Mouse (Mus musculus) forebrain, embryonic 16.5 days (tissue): ENCODE results near the gene Wasf3. TPM values are rescaled to one million over a fixed set of nuclear protein-coding genes. Genes with fewer than 3 reads are reported as not detected.
"Not testable (repeated sequence)": the region's sequence is repeated elsewhere in the genome, so short reads cannot be mapped to it uniquely, and the experiment has no call there.

Source experiments
- ATAC-seq: fragments of 200-750 bp; cut with Nextera tagmentation; 2 replicates; pipeline ENCODE4 v1.8.0; 2017; ENCODE audit warnings: mild to moderate bottlenecking, moderate library complexity
- H3K27ac ChIP-seq: fragments of 300-500 bp; sonication (generic); 2 replicates; pipeline ENCODE4 v1.5.1; 2014; ENCODE audit warnings: low read length, control low read depth
- H3K27me3 ChIP-seq: fragments of 300-500 bp; sonication (generic); replicated peaks from 2 replicates; pipeline ENCODE4 v1.6.1; 2014; ENCODE audit warnings: low read length; ENCODE audit not compliant: control insufficient read depth, insufficient read depth
- H3K36me3 ChIP-seq: fragments of 300-500 bp; sonication (generic); 2 replicates; pipeline ENCODE4 v1.6.1; 2014; ENCODE audit not compliant: control insufficient read depth, insufficient read depth
- H3K4me1 ChIP-seq: fragments of 300-500 bp; sonication (generic); replicated peaks from 2 replicates; pipeline ENCODE4 v1.6.1; 2014; ENCODE audit warnings: low read length; ENCODE audit not compliant: control insufficient read depth, insufficient read depth
- H3K4me2 ChIP-seq: fragments of 300-500 bp; sonication (generic); 2 replicates; pipeline ENCODE4 v1.6.1; 2014; ENCODE audit warnings: mild to moderate bottlenecking, low read length, control low read depth
- H3K4me3 ChIP-seq: fragments of 300-500 bp; sonication (generic); replicated peaks from 2 replicates; pipeline ENCODE4 v1.5.1; 2014; ENCODE audit warnings: mild to moderate bottlenecking, low read length, control low read depth
- H3K9ac ChIP-seq: fragments of 300-500 bp; sonication (generic); replicated peaks from 2 replicates; pipeline ENCODE4 v1.6.1; 2014; ENCODE audit warnings: low read depth, low read length, control low read depth
- H3K9me3 ChIP-seq: fragments of 300-500 bp; sonication (generic); 2 replicates; pipeline ENCODE4 v1.6.1; 2016; ENCODE audit warnings: low read length; ENCODE audit not compliant: control insufficient read depth
- WGBS: fragments of 180-500 bp; shearing (Covaris S2); extraction: QIAGEN DNeasy Blood & Tissue Kit; methylation state at CpG from one replicate; pipeline ENCODE4 v1.1.7; 2014; 5-methylcytosine and 5-hydroxymethylcytosine counted together
- polyA plus RNA-seq: library from polyadenylated mRNA; unstranded; fragments of >200 nt; fragmentation: Nextera tagmentation; extraction: Ambion mirVana; gene quantifications from 2 replicates; pipeline ENCODE4 v1.2.1, GENCODE M21; 2015

Wasf3 gene
- polyA plus RNA-seq, 1 experiment from 2014 or later, result 15.1 TPM

DNA sequence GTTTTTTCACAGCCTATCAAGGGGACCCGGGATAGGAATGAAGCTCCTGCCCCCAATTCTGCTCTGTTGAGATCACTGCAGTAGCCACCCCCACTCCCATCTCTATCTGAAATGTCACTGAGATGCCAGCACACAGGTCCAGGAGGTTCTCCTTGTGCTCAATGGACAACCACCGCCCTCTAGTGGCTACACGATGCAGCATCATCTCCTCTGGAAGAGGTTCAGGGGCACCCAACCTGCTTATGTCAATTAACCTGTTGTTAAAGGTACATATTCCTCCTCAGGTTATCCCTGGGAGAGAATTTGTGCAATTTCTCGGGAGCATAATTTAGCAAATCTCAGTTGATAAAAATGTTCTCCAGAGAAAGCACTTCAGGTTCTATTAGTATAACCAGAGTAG is 104.2 kb downstream of the Wasf3 start:
- H3K4me2 ChIP-seq, ATAC-seq, H3K4me1 ChIP-seq, H3K27me3 ChIP-seq, H3K27ac ChIP-seq, H3K36me3 ChIP-seq, H3K9ac ChIP-seq, H3K4me3 ChIP-seq, H3K9me3 ChIP-seq: not testable (repeated sequence)
- 9% methylated on average over 3 of the region's 4 CpGs for WGBS

DNA sequence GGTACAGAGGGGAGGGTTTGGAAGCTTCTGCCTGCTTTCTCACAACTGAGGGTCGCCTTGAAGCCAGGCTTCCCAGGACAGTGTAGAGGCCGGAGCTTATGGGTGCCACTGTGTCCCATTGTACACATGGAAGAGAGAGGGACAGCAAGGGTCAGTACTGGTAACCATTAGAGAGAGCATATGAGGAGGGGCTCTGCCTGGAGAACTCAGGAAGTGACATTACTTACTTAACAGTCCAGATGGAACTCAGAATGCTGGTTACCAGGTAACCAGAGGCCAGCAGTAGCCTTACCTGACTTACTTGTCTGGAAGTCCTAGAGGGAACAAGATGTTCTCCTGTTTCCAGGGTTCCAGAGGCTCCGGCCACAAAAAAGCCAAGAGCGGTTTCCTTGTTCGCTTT is 106.3 kb downstream of the Wasf3 start, which contains the start of gene Gm6370:
TSS of gene Gm6370 (plus strand) at position 301 of the 400 bp plus-strand sequence.
- H3K4me2 ChIP-seq, H3K4me1 ChIP-seq, H3K27ac ChIP-seq, ATAC-seq, H3K4me3 ChIP-seq, H3K9ac ChIP-seq, H3K27me3 ChIP-seq, H3K36me3 ChIP-seq, H3K9me3 ChIP-seq: not testable (repeated sequence)
- no CpG with 5 or more reads among the region's 5 CpGs for WGBS

- not testable (repeated sequence) for ATAC-seq, H3K27me3 ChIP-seq, H3K4me1 ChIP-seq, H3K4me3 ChIP-seq, H3K9ac ChIP-seq, H3K9me3 ChIP-seq, H3K36me3 ChIP-seq, H3K4me2 ChIP-seq, H3K27ac ChIP-seq
- no CpG with 5 or more reads among the region's 5 CpGs for WGBS
Observed at GRCm38 (mm10) chr5:146502099-146502498, 117.3 kb downstream of the Wasf3 start, which contains the start of gene 4930449I24Rik. TSS of gene 4930449I24Rik (plus strand) at chr5:146502399.

- not testable (repeated sequence) for H3K27me3 ChIP-seq, ATAC-seq, H3K9me3 ChIP-seq, H3K4me2 ChIP-seq, H3K27ac ChIP-seq, H3K36me3 ChIP-seq, H3K4me3 ChIP-seq, H3K9ac ChIP-seq, H3K4me1 ChIP-seq
- WGBS, result no CpG with 5 or more reads among the region's 5 CpGs
Observed at GRCm38 (mm10) chr5:146513823-146514222, 129.0 kb downstream of the Wasf3 start, which contains the start of gene Gm3402. TSS of gene Gm3402 (plus strand) at chr5:146514123.

Other genes starting within 250 kb of the Wasf3 start
- gene Gm5565, start 224.4 kb upstream of the Wasf3 start, polyA plus RNA-seq, result not detected in 2 replicates
- not detected in 2 replicates for gene Gm6309, start 214.3 kb upstream of the Wasf3 start, polyA plus RNA-seq
- not detected in 2 replicates for gene 1700001J03Rik, start 199.7 kb upstream of the Wasf3 start, polyA plus RNA-seq
- 32.2 and 33.2 TPM in 2 replicates for gene Rnf6, start 163.4 kb upstream of the Wasf3 start, polyA plus RNA-seq
- 16.3 and 18.0 TPM in 2 replicates for gene Cdk8, start 153.8 kb upstream of the Wasf3 start, polyA plus RNA-seq
- gene Gm6408, start 97.0 kb downstream of the Wasf3 start, polyA plus RNA-seq, result not detected in 2 replicates
- gene Gm6370, start 106.4 kb downstream of the Wasf3 start, polyA plus RNA-seq, result not detected in 2 replicates
- gene 4930449I24Rik, start 117.4 kb downstream of the Wasf3 start, polyA plus RNA-seq, result not detected in 2 replicates
- not detected in 2 replicates for gene Gm3402, start 129.1 kb downstream of the Wasf3 start, polyA plus RNA-seq
- gene Gm3404, start 140.8 kb downstream of the Wasf3 start, polyA plus RNA-seq, result not detected in 2 replicates
- gene Gm3409, start 152.7 kb downstream of the Wasf3 start, polyA plus RNA-seq, result not detected in 2 replicates
- gene Gm3415, start 171.2 kb downstream of the Wasf3 start, polyA plus RNA-seq, result not detected in 2 replicates
- gene Gpr12, start 200.3 kb downstream of the Wasf3 start, polyA plus RNA-seq, result 37.0 and 42.5 TPM in 2 replicates